Mouse (Mus musculus) layer of hippocampus, adult 6 months (tissue): Measurements from ENCODE around the gene Slc25a10. TPM values are rescaled to one million over a fixed set of nuclear protein-coding genes. Genes with fewer than 3 reads are reported as not detected.

Source experiments
- long read RNA-seq, 2 experiments: library from polyadenylated mRNA; unstranded; transcript quantifications; one replicate each; pipeline ENCODE4 v2.0.0; 2019 to 2020
- polyA plus RNA-seq: library from polyadenylated mRNA; unstranded; fragments of <200 nt; fragmentation: Nextera tagmentation; gene quantifications from 2 replicates; pipeline ENCODE4 v1.2.3, GENCODE M21; 2021

Gene Slc25a10
- polyA plus RNA-seq, result 13.3 and 13.5 TPM in 2 replicates
- long read RNA-seq, experiment 1, transcript Slc25a10-201 (11 exons, 2,023 nt), result major isoform, 24 of 30 reads
- long read RNA-seq, experiment 1, partial matches to known transcripts, result 2 of 30 reads
- long read RNA-seq, experiment 1, other reads (novel, unspliced or antisense), result 1 of 30 reads
- long read RNA-seq, experiment 2, transcript Slc25a10-201 (11 exons, 2,023 nt), result major isoform, 74 of 80 reads
- long read RNA-seq, experiment 2, partial matches to known transcripts, result 1 of 80 reads
- long read RNA-seq, experiment 2, other reads (novel, unspliced or antisense), result 4 of 80 reads

DNA sequence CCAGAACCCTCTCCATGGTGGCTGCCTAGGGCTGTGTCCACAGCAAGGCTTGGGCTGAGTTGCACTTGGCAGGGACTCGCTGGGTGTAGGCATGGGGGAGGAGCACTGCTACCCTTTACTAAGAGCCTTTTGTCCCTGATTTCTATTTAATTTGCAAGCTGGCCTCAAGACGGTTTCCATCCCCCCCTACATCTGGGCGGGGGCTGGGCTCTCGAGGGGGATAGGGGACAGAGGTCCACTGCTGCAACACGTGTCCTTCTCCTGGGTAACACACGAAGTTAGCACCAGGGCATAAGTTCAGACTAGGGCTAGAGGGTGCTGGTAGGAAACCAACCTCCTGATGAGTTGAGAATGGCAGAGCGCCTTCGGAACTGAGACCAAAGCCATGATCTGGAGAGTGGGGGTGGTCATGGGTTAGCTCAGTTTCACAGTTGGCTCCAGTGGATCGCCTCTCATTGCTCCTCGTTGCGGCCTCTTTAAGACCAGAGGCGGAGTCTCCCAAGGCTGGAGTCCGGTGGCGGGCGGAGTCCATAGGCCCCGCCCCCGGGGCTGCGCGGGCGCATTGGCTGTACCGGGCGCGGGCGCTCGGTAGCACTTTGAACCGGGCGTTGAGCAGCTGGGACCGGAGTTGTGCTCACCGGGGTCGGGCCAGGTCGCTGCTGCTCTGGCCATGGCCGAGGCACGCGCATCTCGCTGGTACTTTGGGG is at the start of gene Slc25a10:
Gene Slc25a10, plus strand, starts transcription at position 524 of the 707 bp plus-strand sequence.

DNA sequence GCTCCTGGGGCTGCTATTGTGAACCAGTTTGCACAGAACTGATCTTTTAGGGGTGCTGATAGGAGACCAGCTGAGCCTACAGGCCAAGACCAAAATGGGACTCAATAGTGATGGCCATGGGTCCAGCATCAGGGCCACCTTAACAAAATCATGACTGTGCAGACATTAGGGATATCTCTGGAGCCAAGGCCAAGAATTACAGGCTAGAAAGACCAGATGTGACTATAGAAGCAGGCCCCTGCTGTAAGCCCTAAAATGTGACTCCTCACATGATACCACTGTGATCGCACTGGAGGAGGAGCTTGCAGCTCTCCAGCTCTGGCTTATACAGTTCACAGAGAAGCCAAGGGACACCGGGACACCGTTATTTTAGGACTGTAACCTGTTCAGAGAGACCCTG is 49.3 kb upstream of the Slc25a10 start, which contains the start of gene Tspan10:
Gene Tspan10, plus strand, starts transcription at position 301 of the 400 bp plus-strand sequence.

DNA sequence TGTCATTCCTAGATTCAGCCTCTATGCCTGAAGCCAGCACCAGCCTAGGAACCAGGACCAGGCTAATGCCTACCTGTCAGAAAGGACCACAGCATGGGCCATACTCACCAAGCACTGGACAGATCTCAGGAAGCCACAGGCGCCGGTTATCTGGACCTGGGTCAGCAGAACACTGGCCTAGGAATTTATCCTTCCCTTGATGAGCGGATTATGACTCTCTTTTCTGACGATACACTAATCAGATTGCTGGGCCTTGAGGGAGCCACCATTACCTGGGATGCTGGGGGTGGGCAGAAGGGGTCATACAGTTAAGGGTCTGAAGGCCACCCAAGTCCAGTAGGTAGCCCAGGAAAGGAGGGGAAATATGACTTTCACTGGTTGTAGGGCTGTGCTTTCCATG is 38.3 kb upstream of the Slc25a10 start, which contains the start of gene Pde6g:
Gene Pde6g, minus strand, starts transcription at position 195 of the 400 bp plus-strand sequence.

DNA sequence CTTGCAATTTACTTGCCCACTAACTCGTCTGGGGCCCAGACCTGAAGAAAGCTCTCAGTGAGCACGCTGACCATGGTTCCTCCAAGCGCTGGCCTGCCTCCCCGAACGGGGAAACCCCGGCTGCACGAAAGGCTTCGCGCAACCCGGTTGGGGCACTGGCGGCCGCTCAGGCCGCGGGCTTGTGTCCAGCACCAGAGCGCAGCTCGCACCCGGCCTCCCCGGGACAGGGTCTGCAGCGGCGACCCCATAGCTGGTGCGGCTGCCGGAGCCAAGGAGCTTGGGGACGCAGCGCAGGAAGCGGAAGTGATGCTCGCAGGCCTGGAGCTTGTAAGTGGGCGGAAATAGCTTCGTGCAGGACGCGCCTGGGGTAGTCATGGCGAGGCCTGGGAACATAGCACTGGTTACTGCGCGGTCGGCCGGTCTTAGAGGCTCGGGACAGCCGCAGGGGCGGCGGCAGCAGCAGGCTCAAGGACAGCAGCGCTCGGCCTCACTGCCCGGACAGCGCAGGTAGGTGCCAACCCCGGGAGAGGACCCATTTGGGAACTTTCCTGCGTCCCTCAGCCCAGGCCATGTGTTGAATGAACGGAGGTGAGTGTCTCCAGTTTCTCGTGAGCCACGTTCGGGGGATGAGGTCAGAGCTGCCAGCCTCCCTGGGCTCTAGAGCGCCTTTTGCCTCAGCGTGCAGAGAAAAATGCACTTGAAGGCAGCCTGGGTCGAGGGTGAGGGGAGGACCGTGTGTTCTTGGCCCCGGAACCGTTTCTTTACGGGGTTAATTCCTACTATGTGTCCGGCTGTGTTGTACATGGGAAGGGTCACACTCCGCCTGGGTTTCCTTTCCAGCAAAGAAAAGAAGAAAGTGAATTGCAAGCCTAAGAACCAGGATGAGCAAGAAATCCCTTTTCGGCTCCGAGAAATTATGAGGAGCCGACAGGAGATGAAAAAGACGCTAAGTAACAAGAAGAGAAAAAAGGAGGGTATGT is 33.6 kb upstream of the Slc25a10 start, which contains the start of the genes Oxld1 and Ccdc137:
Gene Oxld1, minus strand, starts transcription at position 297 of the 980 bp plus-strand sequence.
Gene Ccdc137, plus strand, starts transcription at position 344 of the 980 bp plus-strand sequence.

DNA sequence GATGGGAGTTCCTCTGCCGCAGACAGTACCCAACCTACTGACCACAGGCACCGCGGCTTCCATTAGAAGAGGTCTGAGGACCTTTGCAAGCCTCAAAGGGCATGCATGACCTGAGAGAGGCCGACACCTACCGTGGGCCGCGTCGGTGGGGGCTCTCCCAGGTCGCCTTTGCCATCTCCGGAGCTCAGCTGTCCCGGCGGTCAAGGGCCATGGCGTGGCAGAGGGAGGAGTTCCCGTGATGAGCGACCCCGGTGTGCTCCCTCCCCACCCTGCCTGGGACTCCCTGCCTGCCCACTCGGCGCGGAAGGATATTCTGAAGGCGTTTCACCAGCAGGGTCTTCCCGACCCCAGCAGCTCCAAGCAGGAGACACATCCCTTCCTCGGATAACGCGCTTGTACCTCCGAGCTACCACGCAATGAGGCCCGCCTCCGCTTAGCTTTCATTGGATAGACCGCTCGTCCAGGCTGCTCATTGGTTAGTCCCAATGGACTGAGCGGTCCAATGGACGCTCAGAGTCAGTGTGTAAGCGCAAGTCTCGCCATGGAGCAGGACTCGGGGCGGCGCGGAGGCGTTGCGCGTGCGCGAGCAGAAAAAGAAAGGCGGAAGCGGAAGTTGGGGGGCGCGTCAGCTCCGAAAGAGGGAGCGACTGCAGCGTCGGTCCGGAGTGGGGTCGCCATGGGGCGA is 24.4 kb upstream of the Slc25a10 start, which contains the start of gene Arl16:
Gene Arl16, minus strand, starts transcription at position 557 of the 685 bp plus-strand sequence.

DNA sequence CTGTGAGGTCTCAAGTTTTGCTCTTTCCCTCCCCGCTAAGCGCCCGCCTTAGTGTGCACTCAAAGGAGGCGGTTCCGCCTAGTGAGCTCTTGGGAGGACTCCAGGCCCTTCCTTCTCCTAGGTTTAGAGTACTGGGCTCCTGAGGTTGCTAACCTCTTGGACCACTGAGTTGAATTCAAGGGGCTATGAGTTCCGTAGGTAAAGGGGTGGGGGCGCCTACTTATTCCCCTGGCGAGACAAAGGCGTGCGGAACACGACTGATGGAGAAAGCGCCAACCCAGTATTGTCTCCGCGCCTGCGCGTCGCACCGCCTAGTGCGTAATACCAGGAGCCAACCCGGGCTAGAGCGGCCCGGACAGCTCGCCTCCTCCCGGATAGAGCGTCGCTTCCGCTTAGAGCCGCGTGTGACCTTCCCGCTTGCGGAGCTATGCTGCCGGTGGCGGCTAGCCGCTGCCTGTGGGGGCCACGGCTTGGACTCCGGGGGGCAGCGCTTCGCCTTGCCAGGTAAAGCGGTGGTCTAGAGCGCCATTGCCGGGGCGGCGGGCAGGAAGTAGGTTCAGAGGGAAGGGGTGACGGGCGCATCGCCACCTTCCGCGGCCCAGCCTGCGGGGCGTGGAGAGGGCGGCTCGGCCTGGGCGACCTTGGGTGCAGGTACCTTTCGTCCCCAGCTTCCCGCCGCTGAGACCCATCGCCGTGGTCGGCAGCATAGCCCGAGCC is 7.2 kb upstream of the Slc25a10 start, which contains the start of gene Mrpl12:
Gene Mrpl12, plus strand, starts transcription at position 349 of the 717 bp plus-strand sequence.

DNA sequence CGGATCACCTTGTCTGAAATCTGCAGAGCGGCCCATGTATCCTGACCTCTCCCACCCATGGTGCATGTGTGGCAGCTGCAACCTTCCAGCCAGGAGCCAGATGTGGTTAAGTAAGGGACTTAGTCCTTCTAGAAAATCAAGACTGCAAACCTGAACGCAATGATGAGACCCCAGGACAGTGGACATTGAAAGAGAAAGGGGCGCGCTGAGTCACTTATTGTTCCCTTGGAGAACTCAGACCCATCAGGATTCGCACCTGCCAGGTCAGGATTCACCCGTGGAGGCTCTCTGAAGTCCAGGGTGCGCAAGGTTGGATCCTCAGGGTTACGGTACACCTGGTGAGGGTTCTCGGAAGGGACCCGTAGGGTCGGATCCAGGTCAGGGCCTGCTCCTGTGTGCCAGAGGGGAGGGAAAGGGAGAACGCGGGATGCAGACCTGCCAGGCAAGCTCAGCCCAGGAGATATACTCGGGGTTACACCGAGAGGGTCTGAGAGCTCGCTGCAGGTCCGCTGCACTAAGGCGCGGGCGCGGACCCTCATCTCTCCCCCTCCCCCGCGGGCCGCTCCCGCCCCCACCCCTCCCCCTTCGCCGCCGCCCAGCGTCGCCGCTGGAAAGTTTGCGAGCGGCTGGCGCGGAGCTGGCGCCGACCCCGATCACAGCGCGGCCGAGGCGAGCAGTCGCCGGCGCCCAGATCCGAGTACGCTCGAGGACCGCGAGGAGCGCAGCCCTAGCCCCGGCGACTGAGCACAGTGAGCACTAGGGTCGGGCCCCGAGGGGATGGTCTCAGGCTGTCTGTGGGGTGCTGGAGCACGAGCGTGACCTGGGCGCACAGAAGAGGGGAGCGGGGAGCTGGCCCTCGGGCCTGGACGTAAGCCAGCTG is 38.7 kb downstream of the Slc25a10 start, which contains the start of gene Gcgr:
Gene Gcgr, plus strand, starts transcription at position 615 of the 880 bp plus-strand sequence.

Other genes with a start within 250 kb of the Slc25a10 start
- gene Actg1, start 143.3 kb upstream of the Slc25a10 start, polyA plus RNA-seq, result 2,332 and 2,802 TPM in 2 replicates
- gene Fscn2, start 130.3 kb upstream of the Slc25a10 start, polyA plus RNA-seq, result 1.6 TPM in 2 replicates
- 8.4 and 9.4 TPM in 2 replicates for gene Faap100, start 113.1 kb upstream of the Slc25a10 start, polyA plus RNA-seq
- gene Nploc4, start 54.1 kb upstream of the Slc25a10 start, polyA plus RNA-seq, result 5.8 and 6.1 TPM in 2 replicates
- gene Tspan10, start 49.2 kb upstream of the Slc25a10 start, polyA plus RNA-seq, result 0.21 TPM in 1 of 2 replicates, not detected in the other
- 0.58 and 1.0 TPM in 2 replicates for gene Pde6g, start 38.3 kb upstream of the Slc25a10 start, polyA plus RNA-seq
- gene Oxld1, start 33.8 kb upstream of the Slc25a10 start, polyA plus RNA-seq, result 31.7 and 34.6 TPM in 2 replicates
- 29.5 and 39.5 TPM in 2 replicates for gene Ccdc137, start 33.7 kb upstream of the Slc25a10 start, polyA plus RNA-seq
- gene Arl16, start 24.2 kb upstream of the Slc25a10 start, polyA plus RNA-seq, result 87.8 and 95.3 TPM in 2 replicates
- gene Mrpl12, start 7.2 kb upstream of the Slc25a10 start, polyA plus RNA-seq, result 104 and 110 TPM in 2 replicates
- gene Gcgr, start 38.9 kb downstream of the Slc25a10 start, polyA plus RNA-seq, result 0.06 TPM in 1 of 2 replicates, not detected in the other
- 224 and 238 TPM in 2 replicates for gene Mcrip1, start 57.9 kb downstream of the Slc25a10 start, polyA plus RNA-seq
- gene Ppp1r27, start 59.3 kb downstream of the Slc25a10 start, polyA plus RNA-seq, result not detected in 2 replicates
- 126 and 135 TPM in 2 replicates for gene P4hb, start 81.4 kb downstream of the Slc25a10 start, polyA plus RNA-seq
- 199 and 207 TPM in 2 replicates for gene Arhgdia, start 89.8 kb downstream of the Slc25a10 start, polyA plus RNA-seq
- gene Alyref, start 106.5 kb downstream of the Slc25a10 start, polyA plus RNA-seq, result 8.1 and 9.0 TPM in 2 replicates
- gene Anapc11, start 106.6 kb downstream of the Slc25a10 start, polyA plus RNA-seq, result 89.9 and 107 TPM in 2 replicates
- gene Npb, start 116.6 kb downstream of the Slc25a10 start, polyA plus RNA-seq, result 2.9 and 3.2 TPM in 2 replicates
- gene Pcyt2, start 126.1 kb downstream of the Slc25a10 start, polyA plus RNA-seq, result 107 and 110 TPM in 2 replicates
- gene Sirt7, start 133.4 kb downstream of the Slc25a10 start, polyA plus RNA-seq, result 18.0 and 18.2 TPM in 2 replicates
- gene Mafg, start 141.8 kb downstream of the Slc25a10 start, polyA plus RNA-seq, result 12.7 and 13.4 TPM in 2 replicates
- gene Pycr1, start 151.9 kb downstream of the Slc25a10 start, polyA plus RNA-seq, result 3.6 and 4.8 TPM in 2 replicates
- 3.6 and 4.0 TPM in 2 replicates for gene Myadml2, start 156.3 kb downstream of the Slc25a10 start, polyA plus RNA-seq
- 0.49 and 1.1 TPM in 2 replicates for gene Notum, start 169.3 kb downstream of the Slc25a10 start, polyA plus RNA-seq
- gene Aspscr1, start 181.1 kb downstream of the Slc25a10 start, polyA plus RNA-seq, result 44.3 and 52.2 TPM in 2 replicates
- 64.8 and 72.5 TPM in 2 replicates for gene Cenpx, start 221.9 kb downstream of the Slc25a10 start, polyA plus RNA-seq
- gene Lrrc45, start 222.1 kb downstream of the Slc25a10 start, polyA plus RNA-seq, result 5.4 and 6.0 TPM in 2 replicates
- gene Rac3, start 229.6 kb downstream of the Slc25a10 start, polyA plus RNA-seq, result 40.8 and 52.4 TPM in 2 replicates
- gene Dcxr, start 235.4 kb downstream of the Slc25a10 start, polyA plus RNA-seq, result 31.5 TPM in 2 replicates
- gene Cbr2, start 240.3 kb downstream of the Slc25a10 start, polyA plus RNA-seq, result 0.85 and 1.5 TPM in 2 replicates